7 mouse cellular contexts compared by ENCODE assay signal in the genomic region with DNA sequence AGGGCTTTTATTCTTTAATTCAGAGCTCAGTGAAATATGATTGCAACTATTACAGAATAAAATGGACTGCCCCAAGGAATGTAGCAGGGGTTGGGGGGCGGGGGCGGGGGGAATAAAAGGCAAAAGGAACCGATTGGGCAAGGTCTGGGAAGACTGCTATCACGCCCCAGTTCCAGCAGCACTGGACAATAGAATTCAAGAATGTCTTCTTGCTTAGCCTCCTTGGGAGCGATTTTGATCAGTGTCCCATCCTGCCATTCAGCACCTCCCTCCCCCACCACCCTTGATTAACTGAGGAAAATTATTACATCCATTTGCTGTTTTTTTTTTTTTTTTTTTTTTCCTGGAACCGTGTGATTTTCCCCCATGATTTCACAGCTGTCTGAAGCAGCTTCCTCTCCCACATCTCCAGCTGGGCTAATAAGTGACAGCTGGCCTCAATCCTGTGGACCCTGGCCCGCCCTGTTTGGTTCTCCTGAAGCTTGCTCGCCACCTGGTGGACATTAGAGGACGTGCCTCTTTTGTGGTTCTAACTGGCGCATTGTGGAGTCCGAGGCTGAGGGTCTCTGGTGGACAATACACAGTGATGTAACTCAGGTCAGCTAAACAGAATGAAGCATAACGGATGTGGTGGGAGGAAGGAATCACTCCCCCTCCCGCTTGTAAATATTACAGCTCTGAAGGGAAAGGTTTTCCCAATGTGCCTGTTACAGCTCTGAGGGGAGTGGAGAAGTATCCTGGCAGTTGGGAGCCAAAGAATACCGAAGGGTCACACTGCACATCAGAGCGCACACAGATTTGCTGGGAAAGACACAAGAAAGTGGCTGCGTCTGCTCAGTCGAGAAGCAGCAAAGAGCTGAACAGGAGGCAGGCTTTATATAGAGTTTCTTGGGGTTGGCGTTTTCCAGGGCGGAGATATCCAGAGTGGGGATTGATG. TPM values are rescaled to one million over a fixed set of nuclear protein-coding genes. Genes with fewer than 3 reads are reported as not detected.
DNase-seq lines count a peak whose midpoint lies in the region; ATAC-seq and TF ChIP-seq lines count a peak whose summit lies in the region.

No protein-coding gene starts in this region.

- H3K4me2 ChIP-seq in embryonic facial prominence, embryonic 12.5 days (replicated peaks) = peak overlapping the region; percentile 25; the same call in 1 of the 2 replicates
- 0 out of 2 replicates have a peak overlapping the region, but pooled peaks have one; percentile 3 for H3K4me2 ChIP-seq in limb, embryonic 14.5 days (replicated peaks; ENCODE audit: low read depth, low read length, severe bottlenecking)
- no peak overlapping the region for H3K4me2 ChIP-seq in midbrain, postnatal 0 days (ENCODE audit: low read depth, low read length, poor library complexity, severe bottlenecking)

- no peaks in the 10 kb centered on the region for H3K36me3 ChIP-seq in embryonic facial prominence, embryonic 12.5 days
- H3K36me3 ChIP-seq in limb, embryonic 14.5 days (ENCODE audit: control insufficient read depth, insufficient read depth, low read length) = no peaks in the 10 kb centered on the region
- H3K36me3 ChIP-seq in midbrain, postnatal 0 days (ENCODE audit: insufficient read depth, low read length) = no peaks in the 10 kb centered on the region

- peak; percentile 85 for TF ChIP-seq CTCF in bone marrow, adult 2 months (IDR thresholded peaks at IDR 0.05; ENCODE audit: control insufficient read depth, insufficient read depth, low read length)
- peak; percentile 98 for TF ChIP-seq CTCF in midbrain, postnatal 0 days (IDR thresholded peaks at IDR 0.05)

- H3K4me1 ChIP-seq in bone marrow, adult 2 months (ENCODE audit: control insufficient read depth, insufficient read depth, low read length) = no peaks in the 10 kb centered on the region
- H3K4me1 ChIP-seq in embryonic facial prominence, embryonic 12.5 days = peaks cover 19% of the 10 kb centered on the region; the same call in 1 of the 2 replicates
- H3K4me1 ChIP-seq in limb, embryonic 14.5 days (ENCODE audit: control insufficient read depth, insufficient read depth, low read length) = peaks cover 5% of the 10 kb centered on the region; the same call in 1 of the 2 replicates
- H3K4me1 ChIP-seq in midbrain, postnatal 0 days (ENCODE audit: insufficient read depth, low read length) = no peaks in the 10 kb centered on the region

- no peak overlapping the region for H3K9ac ChIP-seq in embryonic facial prominence, embryonic 12.5 days
- H3K9ac ChIP-seq in limb, embryonic 14.5 days (ENCODE audit: low read depth, low read length, severe bottlenecking) = no peak overlapping the region
- no peak overlapping the region for H3K9ac ChIP-seq in midbrain, postnatal 0 days (replicated peaks; ENCODE audit: low read length, poor library complexity, severe bottlenecking)

- no peak for TF ChIP-seq POLR2A in bone marrow, adult 2 months (IDR thresholded peaks at IDR 0.05; ENCODE audit: borderline replicate concordance, control insufficient read depth, low read depth, low read length)
- TF ChIP-seq POLR2A in limb, embryonic 14.5 days (IDR thresholded peaks at IDR 0.05; ENCODE audit: borderline replicate concordance, extremely low read depth, insufficient read depth, insufficient read length) = no peak

- peak; percentile 79 for DNase-seq in heart, adult 8-10 months (ENCODE audit: low spot score)
- peak; percentile 61 to 77 for DNase-seq in kidney, adult 8-10 months
- DNase-seq in limb, embryonic 14.5 days (ENCODE audit: low spot score) = peak; percentile 95
- peak; percentile 95 for DNase-seq in midbrain, postnatal 0 days (ENCODE audit: low spot score)
- DNase-seq in spleen, postnatal 4 days (ENCODE audit: low spot score in 2 of 2) = peak; percentile 51 to 78

- H3K27ac ChIP-seq in bone marrow, adult 2 months (ENCODE audit: control insufficient read depth, insufficient read depth, low read depth, low read length, poor library complexity) = no peak overlapping the region
- H3K27ac ChIP-seq in embryonic facial prominence, embryonic 12.5 days = no peak overlapping the region
- H3K27ac ChIP-seq in limb, embryonic 14.5 days (replicated peaks; ENCODE audit: low read depth, low read length) = no peak overlapping the region
- no peak overlapping the region for H3K27ac ChIP-seq in midbrain, postnatal 0 days (ENCODE audit: low read depth, low read length)

- no peak overlapping the region for H3K4me3 ChIP-seq in bone marrow, adult 2 months (replicated peaks; ENCODE audit: control insufficient read depth, low read depth, low read length)
- H3K4me3 ChIP-seq in embryonic facial prominence, embryonic 12.5 days = no peak overlapping the region
- no peak overlapping the region for H3K4me3 ChIP-seq in limb, embryonic 14.5 days (replicated peaks; ENCODE audit: low read length)
- no peak overlapping the region for H3K4me3 ChIP-seq in midbrain, postnatal 0 days (ENCODE audit: low read depth, low read length)

- H3K27me3 ChIP-seq in embryonic facial prominence, embryonic 12.5 days = no peaks in the 10 kb centered on the region
- no peaks in the 10 kb centered on the region for H3K27me3 ChIP-seq in limb, embryonic 14.5 days (ENCODE audit: control insufficient read depth, insufficient read depth, low read length)
- H3K27me3 ChIP-seq in midbrain, postnatal 0 days (ENCODE audit: insufficient read depth, low read length) = no peaks in the 10 kb centered on the region

- WGBS in bone marrow, adult 2 months = 36% methylated on average over 19 of the region's 19 CpGs
- 30% methylated on average over 19 of the region's 19 CpGs for WGBS in embryonic facial prominence, embryonic 12.5 days
- 36% methylated on average over 19 of the region's 19 CpGs for whole genome bisulfite sequencing in limb, embryonic 14.5 days
- WGBS in midbrain, postnatal 0 days = 32% methylated on average over 19 of the region's 19 CpGs

- ATAC-seq in embryonic facial prominence, embryonic 12.5 days (ENCODE audit: insufficient number of reproducible peaks, insufficient read depth, low FRiP score, low TSS enrichment) = peak; percentile 89
- peak; percentile 92 for ATAC-seq in limb, embryonic 14.5 days (ENCODE audit: low FRiP score, low read depth)
- ATAC-seq in midbrain, postnatal 0 days (ENCODE audit: low FRiP score) = peak; percentile 94

- H3K9me3 ChIP-seq in embryonic facial prominence, embryonic 12.5 days = no peaks in the 10 kb centered on the region
- no peaks in the 10 kb centered on the region for H3K9me3 ChIP-seq in limb, embryonic 14.5 days (ENCODE audit: control insufficient read depth, low read length)
- no peaks in the 10 kb centered on the region for H3K9me3 ChIP-seq in midbrain, postnatal 0 days (ENCODE audit: low read length)

RNA-seq across cellular contexts. Expression of a gene that starts 42.1 kb away (rescaled TPM):
- 2.7 TPM in 1 of 2 replicates, not detected in the other for polyA plus RNA-seq in bone marrow, adult 2 months (2011; ENCODE audit: insufficient read depth, insufficient read length, low replicate concordance, missing spikeins)
- 0.10 TPM in 1 of 2 replicates, not detected in the other for polyA plus RNA-seq in embryonic facial prominence, embryonic 12.5 days (2016; fragmentation: Nextera tagmentation; extraction: Ambion mirVana)
- total RNA-seq in heart, adult 8-10 months (2022) = not detected
- polyA plus RNA-seq in limb, embryonic 14.5 days (2012; rRNA removed) = 0.13 and 0.21 TPM in 2 replicates
- polyA plus RNA-seq in limb, embryonic 14.5 days (2014; fragmentation: Nextera tagmentation; extraction: Ambion mirVana) = 0.08 TPM in 1 of 2 replicates, not detected in the other
- 0.19 TPM in 1 of 2 replicates, not detected in the other for total RNA-seq in midbrain, postnatal 0 days (2014; rRNA removed)
- 0.15 TPM in 1 of 2 replicates, not detected in the other for polyA plus RNA-seq in midbrain, postnatal 0 days (2015; fragmentation: Nextera tagmentation; extraction: Ambion mirVana)
